Mouse (Mus musculus) liver (tissue): ENCODE results near the gene Rasgef1a.

Source experiments
- DNase-seq: peaks from one replicate; pipeline ENCODE4 v3.0.0-alpha.2; 2020; ENCODE audit warnings: mixed read lengths

The Rasgef1a gene

DNA sequence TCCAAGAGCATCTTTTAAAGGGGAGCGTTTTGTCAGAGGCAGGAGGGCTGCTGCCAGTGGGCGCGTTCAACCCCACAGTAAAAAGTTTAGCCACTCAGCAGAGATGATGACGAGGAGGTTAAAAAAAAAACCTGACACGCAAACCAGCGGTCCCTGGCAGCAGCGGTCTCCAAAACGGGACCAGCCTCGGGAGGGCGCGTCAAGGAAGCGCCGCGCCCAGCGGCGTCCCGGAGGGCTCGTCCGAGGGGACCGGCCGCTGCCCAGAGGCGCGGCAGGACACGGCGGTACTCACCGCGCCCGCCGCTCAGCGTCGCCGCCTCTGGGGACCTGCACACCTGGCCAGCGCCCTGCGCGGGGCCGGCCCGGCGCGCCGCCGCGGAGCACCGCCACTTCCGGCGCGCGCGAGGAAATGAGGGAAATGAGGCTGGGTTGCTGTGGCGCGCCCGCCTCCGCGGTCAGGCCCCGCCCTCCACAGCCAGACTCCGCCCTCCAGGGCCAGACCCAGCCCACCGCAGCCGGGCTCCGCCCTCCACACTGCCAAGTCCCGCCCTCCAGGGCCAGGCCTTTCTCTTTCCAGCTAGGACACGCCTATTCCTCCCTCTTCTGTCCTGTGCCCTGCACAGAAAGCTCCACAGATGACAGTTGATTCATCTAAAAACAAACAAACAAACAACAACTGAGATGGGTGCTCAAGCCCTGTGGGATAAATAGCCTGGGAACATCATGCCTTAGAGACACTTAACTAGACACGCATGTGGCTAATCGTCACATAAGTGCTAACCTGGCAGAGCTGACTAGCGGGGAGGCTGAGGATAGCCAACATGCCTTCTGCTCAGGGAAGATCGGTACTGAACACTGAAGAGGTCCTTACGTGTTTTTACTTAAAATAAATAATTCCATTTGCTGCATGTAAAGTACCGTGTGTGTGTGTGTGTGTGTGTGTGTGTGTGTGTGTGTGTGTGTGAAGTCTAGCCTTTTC is 127.8 kb downstream of the Rasgef1a start, which contains the start of gene Csgalnact2:
TSS of gene Csgalnact2 (minus strand) at position 410 of the 979 bp plus-strand sequence.
- DNase-seq, result peak; percentile 94

DNA sequence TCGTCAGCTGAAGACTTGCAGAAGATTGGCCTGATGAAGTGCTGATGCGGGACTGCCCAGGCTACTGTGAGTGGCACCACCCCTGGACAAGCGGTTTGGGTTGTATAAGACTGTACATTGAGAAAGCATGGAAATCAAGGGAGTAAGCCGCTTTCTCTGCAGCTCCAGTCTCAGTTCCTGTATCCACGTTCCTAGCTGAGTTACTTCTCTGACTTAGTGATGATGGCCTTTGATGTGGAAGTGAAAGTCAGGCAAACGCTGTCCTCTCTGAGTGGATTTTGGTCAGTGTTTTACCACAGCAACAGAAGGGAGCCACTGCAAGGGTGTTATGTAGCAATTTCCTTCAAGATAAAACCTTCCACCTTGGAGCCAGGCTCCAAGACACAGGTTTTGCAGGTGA is 129.7 kb downstream of the Rasgef1a start:
- DNase-seq, result no peak
